12 mouse cellular contexts compared by ENCODE assay signal in the genomic region with DNA sequence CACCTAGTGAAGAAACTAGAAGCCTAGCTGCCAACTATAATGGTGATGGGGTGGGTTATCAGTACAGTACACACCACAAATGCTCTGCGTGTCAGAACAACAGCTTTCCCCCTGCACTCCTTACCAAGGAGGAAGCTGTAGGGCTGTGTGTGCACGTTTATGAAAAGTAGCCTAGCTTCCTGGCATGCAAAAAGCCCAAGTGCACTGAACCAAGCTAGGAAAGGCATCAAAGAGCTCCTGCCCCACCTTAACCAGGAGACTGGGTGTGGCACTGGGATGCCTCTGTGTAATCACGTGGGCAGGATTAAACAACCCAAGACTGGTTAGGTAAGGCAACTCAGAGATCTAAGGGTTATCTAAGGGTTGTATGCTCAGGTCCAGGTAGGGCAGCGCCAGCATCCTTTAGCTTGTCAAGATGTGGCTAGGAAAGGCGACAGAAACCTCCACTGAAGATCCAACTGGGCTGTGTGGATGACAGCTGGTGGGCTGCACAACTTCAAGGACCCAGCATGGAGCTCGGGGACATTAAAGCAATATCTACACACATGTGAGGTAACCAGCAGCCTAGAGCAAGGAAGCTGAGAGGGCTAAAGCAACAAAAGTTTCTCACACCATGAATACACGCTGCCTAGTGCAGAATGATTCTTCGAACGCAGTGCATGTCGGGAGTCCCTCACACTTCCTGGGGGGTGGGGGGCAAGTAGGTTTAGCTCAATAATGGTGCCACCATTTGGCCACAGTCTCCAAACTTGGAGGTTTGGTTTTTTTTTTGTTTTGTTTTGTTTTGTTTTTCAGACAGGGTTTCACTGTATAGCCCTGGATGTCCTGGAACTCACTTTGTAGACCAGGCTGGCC. TPM values are rescaled to one million over a fixed set of nuclear protein-coding genes. Genes with fewer than 3 reads are reported as not detected.
DNase-seq lines count a peak whose midpoint lies in the region; ATAC-seq and TF ChIP-seq lines count a peak whose summit lies in the region.
"Had no signal": no experiment of that assay in that cellular context is flagged by ENCODE, and none has a peak within 500 bp of the region (broad histone marks: within the 10 kb centered on the region; RNA-seq: fewer than 3 reads in every experiment).

No protein-coding gene starts in this region.

- no peak for TF ChIP-seq CTCF in lung, postnatal 0 days (IDR thresholded peaks at IDR 0.05)
- no peak for TF ChIP-seq CTCF in lung, adult 2 months (IDR thresholded peaks at IDR 0.05; ENCODE audit: insufficient read depth, low read length)

- intact Hi-C loops in heart, postnatal 14 days (cut with DNase I), result no loop called here

- ATAC-seq in lung, postnatal 0 days, result peak; percentile 30
- ATAC-seq in neutrophil, adult 5-6 weeks (ENCODE audit: extremely low read depth, insufficient number of reproducible peaks, low FRiP score, poor library complexity, severe bottlenecking), result peak; percentile 66
- ATAC-seq: midbrain, embryonic 16.5 days had no signal

- TF ChIP-seq POLR2A in lung, adult 2 months (IDR thresholded peaks at IDR 0.05; ENCODE audit: borderline replicate concordance, extremely low read depth, low read depth, low read length), result no peak

- H3K27ac ChIP-seq in lung, postnatal 0 days (ENCODE audit: low read length), result no peak overlapping the region
- H3K27ac ChIP-seq: embryonic facial prominence, embryonic 12.5 days; heart, embryonic 10.5 days had no signal

- no peak overlapping the region for H3K4me3 ChIP-seq in lung, postnatal 0 days (ENCODE audit: low read depth, low read length)
- no peak overlapping the region for H3K4me3 ChIP-seq in lung, adult 2 months (replicated peaks; ENCODE audit: extremely low read depth, low read depth, low read length)
- H3K4me3 ChIP-seq: embryonic facial prominence, embryonic 12.5 days; heart, embryonic 10.5 days had no signal

- H3K27me3 ChIP-seq in lung, postnatal 0 days (replicated peaks; ENCODE audit: insufficient read depth, low read length), result no peaks in the 10 kb centered on the region
- H3K27me3 ChIP-seq: embryonic facial prominence, embryonic 12.5 days had no signal

- TF ChIP-seq EP300 in lung, postnatal 0 days (IDR thresholded peaks at IDR 0.05), result no peak

- no peak overlapping the region for H3K9ac ChIP-seq in lung, postnatal 0 days (replicated peaks; ENCODE audit: low read depth)
- H3K9ac ChIP-seq: embryonic facial prominence, embryonic 12.5 days had no signal

- H3K9me3 ChIP-seq in lung, postnatal 0 days (ENCODE audit: low read length), result no peaks in the 10 kb centered on the region
- H3K9me3 ChIP-seq: embryonic facial prominence, embryonic 12.5 days; heart, embryonic 10.5 days had no signal

- 63% methylated on average over 10 of the region's 10 CpGs for WGBS in lung, postnatal 0 days
- 54% methylated on average over 10 of the region's 10 CpGs for WGBS in lung, adult 2 months

- H3K4me1 ChIP-seq in lung, postnatal 0 days (ENCODE audit: insufficient read depth, low read depth, low read length), result no peaks in the 10 kb centered on the region
- peaks cover 15% of the 10 kb centered on the region for H3K4me1 ChIP-seq in lung, adult 2 months (ENCODE audit: control insufficient read depth, insufficient read depth, low read length)
- H3K4me1 ChIP-seq: embryonic facial prominence, embryonic 12.5 days had no signal

- no peak overlapping the region for H3K4me2 ChIP-seq in lung, postnatal 0 days (replicated peaks; ENCODE audit: low read depth, low read length)
- H3K4me2 ChIP-seq: embryonic facial prominence, embryonic 12.5 days had no signal

- DNase-seq in lung, postnatal 0 days (ENCODE audit: low spot score), result no peak
- DNase-seq in lung, adult 2 months, result no peak
- peak; percentile 88 for DNase-seq in MEL-GATA-1-ER (ENCODE audit: extremely low read depth, low read depth)
- DNase-seq in liver, result peak; percentile 31
- no peak for DNase-seq in right cerebral cortex, postnatal 14 days
- no peak for DNase-seq in frontal cortex, postnatal 25 days (ENCODE audit: low spot score in 2 of 2)
- no peak for DNase-seq in heart, postnatal 14 days
- DNase-seq: adrenal gland, postnatal 14 days had no signal

- H3K36me3 ChIP-seq in lung, postnatal 0 days (ENCODE audit: insufficient read depth, low read length), result no peaks in the 10 kb centered on the region
- H3K36me3 ChIP-seq: embryonic facial prominence, embryonic 12.5 days; heart, embryonic 10.5 days had no signal

RNA-seq across cellular contexts. Expression of a gene that starts 15.7 kb away (rescaled TPM):
- 68.9 and 88.2 TPM in 2 replicates for polyA plus RNA-seq in lung, postnatal 0 days (2015; fragmentation: Nextera tagmentation; extraction: Ambion mirVana)
- 75.7 and 171 TPM in 2 replicates for polyA plus RNA-seq in lung, adult 2 months (2012; rRNA removed)
- 86.7 and 91.2 TPM in 2 replicates for total RNA-seq in neutrophil, adult 5-6 weeks (2017)
- total RNA-seq in heart, postnatal 14 days (2021), result 10 to 100 TPM; 17.2 to 19.6 TPM

Comparison
In these comparisons a context has a peak if more than half of its experiments do, and no peak if none do; other contexts are left out.
1. DNase-seq: peak in MEL-GATA-1-ER (single experiment) and liver (single experiment); none in lung, postnatal 0 days (single experiment), lung, adult 2 months (single experiment), right cerebral cortex, postnatal 14 days (single experiment), frontal cortex, postnatal 25 days (0 of 2) and heart, postnatal 14 days (0 of 2).